Mouse (Mus musculus): Measurements from ENCODE around the gene Platr17.
A peak's percentile ranks its signal among the peaks of the same experiment; 100 is the strongest.
"Not testable (repeated sequence)": the region's sequence is repeated elsewhere in the genome, so short reads cannot be mapped to it uniquely, and the experiment has no call there.

Gene Platr17

GRCm38 (mm10) chr17:33903911-33904651 is 854 bp upstream of the Platr17 start:
- DNase-seq = not testable (repeated sequence)

GRCm38 (mm10) chr17:33908331-33909076 is 3.6 kb downstream of the Platr17 start:
- DNase-seq = peak; percentile 63 to 64

- peak; percentile 98 to 99 for DNase-seq
Observed at GRCm38 (mm10) chr17:33909077-33909868, 4.3 kb downstream of the Platr17 start, which contains the start of gene Daxx. Gene Daxx (plus strand): TSS chr17:33909414.

GRCm38 (mm10) chr17:33909869-33910250 is 4.9 kb downstream of the Platr17 start:
- no peak for DNase-seq

GRCm38 (mm10) chr17:33910346-33911051 is 5.6 kb downstream of the Platr17 start:
- no peak for DNase-seq

- DNase-seq = no peak
Observed at GRCm38 (mm10) chr17:33911052-33911812, 6.3 kb downstream of the Platr17 start.

- no peak for DNase-seq
Observed at GRCm38 (mm10) chr17:33911813-33912414, 7.0 kb downstream of the Platr17 start.

- DNase-seq = no peak
Observed at GRCm38 (mm10) chr17:33913264-33913663, 8.3 kb downstream of the Platr17 start.

- DNase-seq = no peak
Observed at GRCm38 (mm10) chr17:33913905-33914304, 9.0 kb downstream of the Platr17 start.

GRCm38 (mm10) chr17:33914969-33915391 is 10.0 kb downstream of the Platr17 start:
- DNase-seq = no peak

- peak; percentile 96 to 99 for DNase-seq
Observed at GRCm38 (mm10) chr17:33915671-33916250, 10.8 kb downstream of the Platr17 start, which contains the start of the genes Tapbp and Zbtb22. Gene Tapbp (plus strand): TSS chr17:33915899. Gene Zbtb22 (plus strand): TSS chr17:33915904.

- no peak for DNase-seq
Observed at GRCm38 (mm10) chr17:33916294-33916693, 11.4 kb downstream of the Platr17 start.

GRCm38 (mm10) chr17:33916847-33917655 is 12.1 kb downstream of the Platr17 start:
- no peak for DNase-seq

- no peak for DNase-seq
Observed at GRCm38 (mm10) chr17:33917656-33918292, 12.8 kb downstream of the Platr17 start.

- DNase-seq = no peak
Observed at GRCm38 (mm10) chr17:33918293-33919203, 13.6 kb downstream of the Platr17 start.

- peak; percentile 55 to 64 for DNase-seq
Observed at GRCm38 (mm10) chr17:33919351-33920281, 14.7 kb downstream of the Platr17 start.

Data from cerebellum, postnatal 36 days (tissue).